Mouse (Mus musculus) stomach, postnatal 0 days (tissue): ENCODE data around the gene Gramd1b. TPM values are rescaled to one million over a fixed set of nuclear protein-coding genes. Genes with fewer than 3 reads are reported as not detected.

ENCODE experiments used
- ATAC-seq: fragments of 200-750 bp; cut with Nextera tagmentation; 2 replicates; pipeline ENCODE4 v1.8.0; 2017; ENCODE audit not compliant: low FRiP score, low TSS enrichment
- DNase-seq: peaks from one replicate; pipeline ENCODE4 v3.0.0-alpha.2; 2016; ENCODE audit warnings: low spot score
- H3K27ac ChIP-seq: fragments of 300-500 bp; sonication (generic); replicated peaks from 2 replicates; pipeline ENCODE4 v1.5.1; 2014; ENCODE audit warnings: mild to moderate bottlenecking, control low read depth
- H3K27me3 ChIP-seq: fragments of 300-500 bp; sonication (generic); 2 replicates; pipeline ENCODE4 v1.6.1; 2014; ENCODE audit warnings: low read length; ENCODE audit not compliant: control insufficient read depth, insufficient read depth
- H3K36me3 ChIP-seq: fragments of 300-500 bp; sonication (generic); 2 replicates; pipeline ENCODE4 v1.6.1; 2014; ENCODE audit warnings: low read length, mixed read lengths; ENCODE audit not compliant: control insufficient read depth, insufficient read depth
- H3K4me1 ChIP-seq: fragments of 300-500 bp; sonication (generic); replicated peaks from 2 replicates; pipeline ENCODE4 v1.6.1; 2014; ENCODE audit warnings: antibody characterized with exemption; ENCODE audit not compliant: control insufficient read depth, insufficient read depth
- H3K4me2 ChIP-seq: fragments of 300-500 bp; sonication (generic); replicated peaks from 2 replicates; pipeline ENCODE4 v1.6.1; 2014; ENCODE audit warnings: low read depth, mild to moderate bottlenecking, control low read depth, moderate library complexity
- H3K4me3 ChIP-seq: fragments of 300-500 bp; sonication (generic); 2 replicates; pipeline ENCODE4 v1.5.1; 2014; ENCODE audit warnings: low read depth, low read length, control low read depth
- H3K9ac ChIP-seq: fragments of 300-500 bp; sonication (generic); 2 replicates; pipeline ENCODE4 v1.6.1; 2014; ENCODE audit warnings: mild to moderate bottlenecking, low read length, control low read depth, mixed read lengths
- H3K9me3 ChIP-seq: fragments of 300-500 bp; sonication (generic); 2 replicates; pipeline ENCODE4 v1.6.1; 2016; ENCODE audit warnings: low read length; ENCODE audit not compliant: control insufficient read depth
- CTCF ChIP-seq: IDR thresholded peaks from 2 replicates; pipeline ENCODE4 v1.5.1; 2016; ENCODE audit warnings: antibody characterized with exemption, low read depth, mild to moderate bottlenecking, moderate library complexity
- EP300 ChIP-seq: optimal IDR thresholded peaks from 2 replicates; pipeline ENCODE3; 2016; ENCODE audit warnings: antibody characterized with exemption
- WGBS: fragments of 180-500 bp; shearing (Covaris S2); extraction: QIAGEN DNeasy Blood & Tissue Kit; methylation state at CpG from one replicate; pipeline ENCODE4 v1.1.7; 2014; 5-methylcytosine and 5-hydroxymethylcytosine counted together
- polyA plus RNA-seq: library from polyadenylated mRNA; unstranded; fragments of >200 nt; fragmentation: Nextera tagmentation; extraction: Ambion mirVana; gene quantifications from 2 replicates; pipeline ENCODE4 v1.2.1, GENCODE M21; 2015

Gramd1b gene
- polyA plus RNA-seq, 1 experiment from 2014 or later: 1.8 TPM

DNA sequence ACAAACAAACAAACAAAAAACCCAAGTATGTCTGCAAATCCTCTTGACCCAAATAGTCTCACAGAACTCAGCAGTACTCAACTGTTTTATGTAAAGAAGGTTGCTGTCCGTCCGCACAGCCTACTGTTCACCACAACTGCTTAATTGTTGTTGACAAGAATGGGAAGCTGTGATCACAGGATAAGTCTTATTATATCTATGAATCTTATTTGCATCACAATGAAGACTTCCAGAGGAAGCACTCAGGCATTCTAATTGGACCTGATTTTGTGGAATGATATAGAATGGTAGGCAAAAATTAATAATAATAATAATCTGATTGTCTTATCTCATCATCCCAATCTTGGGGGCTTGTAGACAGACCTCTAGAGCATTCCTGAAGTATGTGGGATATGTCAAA lies 181.1 kb downstream of the Gramd1b start:
- no peak for ATAC-seq
- H3K27ac ChIP-seq: no peak overlapping the region
- TF ChIP-seq CTCF (no peak), EP300 (no peak)
- no peaks in the 10 kb centered on the region for H3K9me3 ChIP-seq
- 97% methylated on average over 2 of the region's 2 CpGs for WGBS
- H3K27me3 ChIP-seq: no peaks in the 10 kb centered on the region
- no peaks in the 10 kb centered on the region for H3K36me3 ChIP-seq
- H3K4me2 ChIP-seq: no peak overlapping the region
- DNase-seq: no peak
- no peak overlapping the region for H3K9ac ChIP-seq
- H3K4me3 ChIP-seq: no peak overlapping the region
- H3K4me1 ChIP-seq: no peaks in the 10 kb centered on the region

DNA sequence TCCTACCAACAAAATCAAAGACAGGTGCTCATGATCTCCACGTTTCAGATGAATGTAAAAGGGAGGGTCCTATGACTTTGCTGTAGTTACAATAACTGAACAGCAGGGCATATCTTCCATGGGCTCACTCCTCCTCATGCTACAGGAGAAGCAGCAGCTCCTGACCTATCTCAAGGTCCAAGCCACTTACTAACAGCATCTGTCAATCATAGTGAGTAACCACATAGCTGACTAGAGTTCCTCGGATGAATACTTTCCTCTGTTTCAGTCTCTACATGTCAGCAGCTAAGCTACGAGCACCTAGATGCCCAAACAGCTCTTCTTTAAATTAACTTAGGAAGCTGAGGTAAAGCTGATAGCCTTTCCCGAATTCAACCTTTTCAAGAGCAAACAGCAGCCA lies 181.6 kb downstream of the Gramd1b start:
- no peak for ATAC-seq
- Histone ChIP-seq H3K4me1 (no peaks in the 10 kb centered on the region), H3K9me3 (no peaks in the 10 kb centered on the region), H3K27ac (no peak overlapping the region), H3K4me2 (no peak overlapping the region), H3K4me3 (no peak overlapping the region), H3K27me3 (no peaks in the 10 kb centered on the region), H3K36me3 (no peaks in the 10 kb centered on the region), H3K9ac (no peak overlapping the region)
- TF ChIP-seq EP300 (no peak), CTCF (peak; percentile 11; the same call in 1 of the 2 replicates)
- DNase-seq: no peak
- 71% methylated on average over 4 of the region's 4 CpGs for WGBS

DNA sequence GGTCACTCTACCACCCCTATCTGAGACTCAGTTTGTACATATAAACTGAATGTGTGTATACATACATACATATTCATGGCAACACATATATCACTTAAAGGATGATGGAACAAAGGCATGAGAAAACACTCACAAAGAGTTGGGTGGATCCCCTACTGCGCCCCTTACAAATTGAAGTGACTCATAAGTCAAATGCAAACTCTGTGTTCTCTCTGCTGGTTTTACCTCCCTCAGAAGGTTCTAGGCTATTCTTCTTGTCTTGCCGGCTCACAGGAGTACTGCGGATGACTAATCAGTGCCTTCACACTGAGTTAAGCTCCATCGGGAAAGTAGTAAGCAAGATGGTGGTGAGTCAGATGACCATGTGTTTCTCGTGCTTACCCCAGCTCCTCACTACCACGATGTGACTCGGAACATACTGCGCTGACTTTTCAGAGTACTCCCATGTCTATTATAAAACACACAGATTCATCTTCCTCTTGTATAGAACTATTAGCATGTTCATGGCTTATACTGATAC lies 182.4 kb downstream of the Gramd1b start:
- no peak overlapping the region for H3K9ac ChIP-seq
- no peaks in the 10 kb centered on the region for H3K36me3 ChIP-seq
- 78% methylated on average over 8 of the region's 8 CpGs for WGBS
- ATAC-seq (no peak), DNase-seq (no peak)
- H3K4me2 ChIP-seq: no peak overlapping the region
- no peak overlapping the region for H3K4me3 ChIP-seq
- no peaks in the 10 kb centered on the region for H3K9me3 ChIP-seq
- H3K27ac ChIP-seq: no peak overlapping the region
- no peaks in the 10 kb centered on the region for H3K27me3 ChIP-seq
- no peak for TF ChIP-seq CTCF
- TF ChIP-seq EP300: no peak
- no peaks in the 10 kb centered on the region for H3K4me1 ChIP-seq

DNA sequence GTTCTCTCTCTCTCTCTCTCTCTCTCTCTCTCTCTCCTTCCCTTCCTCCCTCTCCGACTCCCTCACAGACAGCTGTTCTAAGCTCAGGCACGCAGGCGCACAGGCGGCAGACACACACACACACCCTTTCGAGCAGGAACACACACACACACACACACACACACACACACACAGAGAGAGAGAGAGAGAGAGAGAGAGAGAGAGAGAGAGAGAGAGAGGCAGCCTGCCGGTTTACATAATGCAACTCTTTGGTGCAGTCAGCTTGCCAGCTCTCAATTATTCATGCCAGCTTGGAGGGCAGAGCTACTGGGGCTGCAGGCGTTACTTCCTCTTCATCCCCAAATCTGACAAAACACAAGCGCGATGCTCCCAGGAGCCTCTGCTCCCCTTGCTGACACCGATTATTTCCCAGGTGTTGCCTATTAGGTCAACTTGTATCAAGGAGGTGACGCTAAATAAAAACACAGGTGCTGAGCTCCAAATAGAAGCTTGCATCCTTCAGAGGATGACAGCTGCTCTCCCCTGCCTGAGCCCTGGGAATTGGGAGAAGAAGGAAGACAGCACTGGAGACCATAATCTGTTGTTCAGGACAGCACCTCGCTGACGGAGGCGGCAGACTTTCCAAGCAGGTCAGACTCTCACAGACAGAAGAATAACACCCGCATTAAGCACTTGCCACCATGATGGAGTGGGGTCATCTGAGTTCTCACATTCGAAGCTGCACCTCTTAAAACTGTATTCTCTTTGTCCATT lies 184.8 kb downstream of the Gramd1b start:
- H3K9me3 ChIP-seq: no peaks in the 10 kb centered on the region
- 9% methylated on average over 16 of the region's 16 CpGs for WGBS
- no peak overlapping the region for H3K27ac ChIP-seq
- DNase-seq: peak; percentile 35
- H3K9ac ChIP-seq: no peak overlapping the region
- no peaks in the 10 kb centered on the region for H3K4me1 ChIP-seq
- H3K4me3 ChIP-seq: peak overlapping the region; percentile 31
- H3K36me3 ChIP-seq: no peaks in the 10 kb centered on the region
- no peak for TF ChIP-seq CTCF
- no peak for TF ChIP-seq EP300
- no peaks in the 10 kb centered on the region for H3K27me3 ChIP-seq
- peak overlapping the region; percentile 55 for H3K4me2 ChIP-seq
- ATAC-seq: peak; percentile 76; the same call in 1 of the 2 replicates

DNA sequence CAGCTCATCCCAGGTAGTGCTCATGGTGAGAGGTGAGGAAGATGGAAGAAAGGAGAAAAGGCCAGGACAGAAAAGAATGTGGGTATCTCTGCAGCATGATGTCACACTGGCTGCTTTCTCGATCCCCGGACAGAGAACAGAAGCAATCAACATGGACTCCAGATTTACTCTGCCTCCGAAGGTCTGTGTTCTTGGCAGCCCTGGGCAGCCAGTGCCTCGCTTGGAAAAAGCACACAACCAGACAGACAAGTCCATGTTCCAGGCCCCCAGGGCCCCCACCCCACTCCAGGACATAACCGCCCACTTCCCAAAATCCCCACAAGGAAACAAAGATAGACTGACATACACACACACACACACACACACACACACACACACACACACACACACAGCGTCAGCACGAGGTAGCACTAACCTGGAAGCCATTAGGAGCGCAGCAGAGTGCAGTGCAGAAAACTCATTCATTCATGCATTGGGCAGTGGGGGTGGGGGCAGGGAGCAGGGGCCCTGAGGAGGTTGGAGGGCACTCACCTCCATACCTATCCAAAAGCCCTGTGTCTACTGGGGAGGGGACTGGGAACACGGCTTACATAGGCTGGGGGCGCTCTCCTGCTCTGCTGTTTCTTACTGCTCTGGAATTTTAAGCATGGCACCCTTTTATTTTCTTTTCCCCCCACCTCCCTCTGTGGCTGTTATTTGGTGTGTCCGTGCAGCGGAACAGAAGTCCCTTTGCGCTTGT lies 185.5 kb downstream of the Gramd1b start:
- TF ChIP-seq EP300 (no peak), CTCF (no peak)
- peak; percentile 25 for DNase-seq
- WGBS: 29% methylated on average over 12 of the region's 13 CpGs
- H3K4me1 ChIP-seq: no peaks in the 10 kb centered on the region
- H3K27me3 ChIP-seq: no peaks in the 10 kb centered on the region
- no peaks in the 10 kb centered on the region for H3K9me3 ChIP-seq
- H3K27ac ChIP-seq: no peak overlapping the region
- peak overlapping the region; percentile 55 for H3K4me2 ChIP-seq
- no peaks in the 10 kb centered on the region for H3K36me3 ChIP-seq
- ATAC-seq: peak; percentile 27
- H3K4me3 ChIP-seq: peak overlapping the region; percentile 31
- no peak overlapping the region for H3K9ac ChIP-seq
